Mouse (Mus musculus): ENCODE data around the gene Lhx1.

DNA sequence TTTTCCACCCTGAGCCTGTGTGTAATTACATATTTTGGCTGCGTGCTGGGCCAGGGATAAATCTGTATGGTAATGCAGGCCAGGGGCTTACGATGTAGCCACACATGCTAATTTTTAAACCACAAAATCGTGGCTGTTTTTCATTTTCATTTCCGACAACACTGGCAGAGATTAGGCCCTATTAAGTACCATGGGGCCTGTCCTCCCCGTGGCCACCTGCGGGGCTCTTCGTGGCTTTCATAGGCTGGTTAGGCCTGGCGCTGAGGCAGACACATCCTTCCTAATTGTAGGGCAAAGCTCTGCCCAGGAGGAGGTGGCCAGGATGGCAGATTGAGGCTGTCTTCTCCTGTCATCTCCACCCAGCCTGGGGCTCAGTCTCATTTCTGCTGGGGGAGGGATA, 48.3 kb upstream of the Lhx1 start:
- TF ChIP-seq MYOD1 (IDR thresholded peaks at IDR 0.05; ENCODE audit: control insufficient read depth in 1 of 3, insufficient read length in 2 of 3, low read depth in 2 of 3) (no peak), CEBPB (IDR thresholded peaks at IDR 0.05; ENCODE audit: insufficient read depth, poor library complexity, severe bottlenecking) (no peak), MYOG (IDR thresholded peaks at IDR 0.05; ENCODE audit: control insufficient read depth in 1 of 3, insufficient read depth in 1 of 3, insufficient read length in 2 of 3, low read depth in 2 of 3) (no peak), POLR2A (IDR thresholded peaks at IDR 0.05; ENCODE audit: insufficient read length, low read depth) (no peak), TCF12 (IDR thresholded peaks at IDR 0.05; ENCODE audit: insufficient read depth, poor library complexity, severe bottlenecking) (no peak)

All from myocyte (in vitro differentiated cells).